Mouse (Mus musculus): ENCODE results near the gene Gfi1. TPM values are rescaled to one million over a fixed set of nuclear protein-coding genes. Genes with fewer than 3 reads are reported as not detected.

Gfi1 gene
- 41.2 TPM for total RNA-seq (2023)

DNA sequence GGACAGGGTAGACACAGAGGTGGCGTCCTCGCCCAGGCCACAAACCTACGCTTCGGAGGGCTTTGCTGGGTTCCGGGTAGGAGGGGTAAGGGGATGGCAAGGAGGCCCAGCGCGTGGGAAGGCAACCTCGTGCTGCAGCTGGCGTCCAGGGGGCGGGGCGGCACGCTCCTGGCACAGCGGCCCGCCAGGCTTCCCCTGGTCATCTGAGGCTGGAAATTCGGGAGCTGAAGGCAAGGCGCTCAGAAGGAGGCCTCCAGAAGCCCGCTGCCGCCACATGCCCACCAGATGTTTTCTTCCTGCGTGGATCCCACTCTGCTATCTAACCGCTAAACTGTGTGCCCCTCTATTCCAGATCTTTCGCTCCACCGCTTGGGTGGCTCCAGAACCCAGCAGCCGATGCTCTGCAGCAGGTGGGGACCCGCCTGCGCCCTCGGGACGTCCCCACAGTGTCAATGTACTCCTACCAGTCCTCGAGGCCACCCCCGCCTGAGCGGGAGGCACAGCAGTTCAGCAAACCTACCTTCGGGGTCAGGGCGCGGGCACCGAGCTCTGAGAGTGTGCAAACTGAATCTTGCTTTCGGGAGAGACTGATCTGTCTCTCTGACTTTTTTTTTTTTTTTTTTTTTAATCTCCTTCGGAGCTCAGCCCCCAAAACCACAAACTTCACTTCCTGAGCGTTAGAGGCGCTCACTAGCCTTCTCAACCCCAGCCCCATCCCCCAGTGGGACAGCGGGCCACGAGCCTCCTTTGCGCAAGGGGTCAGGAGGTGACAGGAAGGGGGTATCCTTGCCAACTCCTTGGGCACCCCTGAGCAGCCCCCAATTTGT lies at the start of gene Gfi1:
Gfi1 (minus strand) TSS at position 602 of the 827 bp plus-strand sequence.

Other genes with a start within 250 kb of the Gfi1 start
- not detected for gene Gm42669, start 218.4 kb downstream of the Gfi1 start, total RNA-seq (2023)
- not detected for gene 1700028K03Rik, start 191.3 kb downstream of the Gfi1 start, total RNA-seq (2023)
- 26.5 TPM for gene Rpap2, start 128.7 kb downstream of the Gfi1 start, total RNA-seq (2023)
- 13.7 TPM for gene Glmn, start 128.1 kb downstream of the Gfi1 start, total RNA-seq (2023)
- gene Ube2d2b, start 104.1 kb upstream of the Gfi1 start, total RNA-seq (2023), result not detected
- gene Evi5, start 149.1 kb upstream of the Gfi1 start, total RNA-seq (2023), result 2.9 TPM
- 190 TPM for gene Rpl5, start 174.5 kb upstream of the Gfi1 start, total RNA-seq (2023)

Measured in CD8-positive naive resting alpha-beta T cell, adult 57 days (primary cell).